Mouse (Mus musculus) heart, postnatal 36 days (tissue): Measurements from ENCODE around the gene Dnm3. TPM values are rescaled to one million over a fixed set of nuclear protein-coding genes. Genes with fewer than 3 reads are reported as not detected.

Experiments
- DNase-seq, 2 experiments: peaks; one replicate each; pipeline ENCODE4 v3.0.0; 2021 to 2022
- intact Hi-C: fragments of 180-260 bp; cut with DNase I; formaldehyde crosslinking; loops from one replicate; pipeline ENCODE4 v1.15.1; 2025
- total RNA-seq, 2 experiments: library from RNA; stranded (reverse); gene quantifications; 2 replicates each; pipeline ENCODE4 v1.2.3; 2021

Gene Dnm3
- total RNA-seq, 2 experiments from 2014 or later = 5.2 to 10.0 TPM

GRCm38 (mm10) chr1:162051710-162052109 lies 426.1 kb downstream of the Dnm3 start:
- no peak for DNase-seq
- intact Hi-C loops = no loop called here

- intact Hi-C loops = no loop called here
- DNase-seq = no peak
These were observed 430.2 kb downstream of the Dnm3 start for GRCm38 (mm10) chr1:162047673-162048072.

DNA sequence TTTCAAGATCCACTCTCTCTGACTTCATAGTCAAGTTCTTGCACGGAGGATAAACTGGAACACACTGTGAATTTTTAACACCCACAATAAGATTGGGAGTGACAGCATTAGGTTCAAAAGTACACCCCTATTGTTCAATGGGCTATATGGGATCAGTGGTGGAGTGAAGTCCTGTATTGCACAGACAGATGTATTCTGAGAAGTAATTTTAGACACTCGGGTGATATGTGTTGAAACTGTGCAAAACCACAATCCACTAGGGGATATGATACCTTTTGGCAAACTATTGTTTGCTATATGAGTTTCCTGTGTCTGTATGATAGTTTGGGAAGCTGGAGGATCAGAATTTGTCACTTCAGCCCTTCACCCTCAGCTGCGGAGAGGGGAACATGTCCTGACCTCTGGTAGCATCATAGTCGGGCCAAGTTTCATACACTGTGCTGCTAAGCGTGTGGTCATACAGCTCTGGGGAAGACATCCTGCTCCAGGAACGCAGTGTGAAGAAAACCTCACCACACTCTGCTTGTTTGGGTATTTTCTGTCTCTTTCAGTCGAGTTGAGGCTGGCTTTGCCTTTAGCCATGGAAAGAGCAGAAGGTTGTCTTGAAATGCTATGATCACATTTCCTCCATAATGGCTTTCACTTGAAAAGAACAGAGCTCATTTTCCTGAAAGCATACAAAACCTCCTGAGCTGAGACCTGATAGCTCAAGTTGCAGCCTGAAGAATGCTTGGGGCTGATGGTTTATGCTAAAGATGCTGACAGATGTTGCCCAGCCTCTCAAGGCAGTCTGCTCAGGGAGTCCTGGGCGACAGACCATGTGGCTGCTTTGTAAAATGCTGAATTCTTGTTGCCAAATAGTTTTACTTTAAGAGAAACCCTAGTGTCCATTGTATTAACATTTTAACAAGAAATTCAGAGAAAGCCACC lies 433.8 kb downstream of the Dnm3 start:
- no peak for DNase-seq
- intact Hi-C loops = no loop called here

DNA sequence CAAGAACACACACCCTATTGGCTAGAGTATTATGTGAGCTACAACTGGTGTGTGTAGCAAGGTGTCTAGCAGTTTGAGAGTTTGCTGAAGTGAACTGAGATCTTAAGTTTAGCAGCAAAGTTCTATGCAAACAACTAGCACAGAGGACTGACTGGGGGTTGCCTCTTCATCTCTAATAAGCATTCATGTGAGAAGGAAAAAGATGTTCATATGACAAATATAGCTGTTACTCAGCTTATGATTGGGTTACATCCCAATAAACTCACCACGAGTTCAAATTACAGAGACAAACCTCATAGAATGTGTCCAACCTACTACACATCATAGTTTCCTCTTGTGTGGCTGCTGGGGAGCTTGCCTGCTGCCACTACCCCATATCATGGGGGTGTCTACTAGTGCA lies 434.6 kb downstream of the Dnm3 start:
- no peak for DNase-seq
- intact Hi-C loops = no loop called here

GRCm38 (mm10) chr1:162042384-162042783 lies 435.4 kb downstream of the Dnm3 start:
- intact Hi-C loops = no loop called here
- DNase-seq = no peak

- intact Hi-C loops = loop anchor here (2.0 kb wide), 1 partner anchor 36 kb away; no protein-coding TSS in a partner anchor
- DNase-seq = peak; percentile 15 to 33
These were observed 437.2 kb downstream of the Dnm3 start for GRCm38 (mm10) chr1:162040490-162041274.

DNA sequence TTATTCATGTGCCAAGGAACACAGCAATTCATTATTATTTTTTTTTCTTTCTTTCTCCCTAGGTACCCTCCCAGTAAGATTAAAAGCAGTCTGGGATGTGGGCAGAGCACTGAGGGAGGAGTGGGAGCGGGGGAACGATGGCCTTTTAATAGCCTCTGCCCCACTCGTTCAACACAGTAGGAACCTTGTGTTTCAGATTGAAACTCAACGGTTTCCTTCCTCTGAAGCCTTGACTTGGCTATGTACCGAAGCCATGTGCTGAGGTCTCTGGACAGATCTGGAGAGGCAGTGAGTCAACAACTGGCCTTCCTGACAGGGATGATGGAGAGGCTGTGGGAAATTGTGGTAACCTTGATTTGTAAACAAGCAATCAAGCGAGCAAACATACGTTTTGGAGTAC lies 438.0 kb downstream of the Dnm3 start:
- DNase-seq = peak; percentile 35 to 38
- intact Hi-C loops = loop anchor here (2.0 kb wide), 2 partner anchors 35 to 53 kb away; no protein-coding TSS in a partner anchor

GRCm38 (mm10) chr1:162039011-162039595 lies 438.7 kb downstream of the Dnm3 start:
- intact Hi-C loops = loop anchor here (2.0 kb wide), 1 partner anchor 54 kb away; no protein-coding TSS in a partner anchor
- peak; percentile 40 to 54 for DNase-seq

- intact Hi-C loops = loop anchor here (2.0 kb wide), 1 partner anchor 54 kb away; no protein-coding TSS in a partner anchor
- peak in 1 of 2 experiments; percentile 21 for DNase-seq
These were observed 439.4 kb downstream of the Dnm3 start for GRCm38 (mm10) chr1:162038431-162038830.

- intact Hi-C loops = loop anchor here (2.0 kb wide), 1 partner anchor 55 kb away; no protein-coding TSS in a partner anchor
These were observed 439.8 kb downstream of the Dnm3 start for GRCm38 (mm10) chr1:162037968-162038421.

GRCm38 (mm10) chr1:162037185-162037765 lies 440.6 kb downstream of the Dnm3 start:
- intact Hi-C loops = no loop called here
- no peak for DNase-seq

More at GRCm38 (mm10) chr1:162037968-162038421, 439.8 kb downstream of the Dnm3 start:
- peak; percentile 65 to 74 for DNase-seq

GRCm38 (mm10) chr1:162036461-162036835 lies 441.4 kb downstream of the Dnm3 start:
- DNase-seq = no peak
- intact Hi-C loops = no loop called here

DNA sequence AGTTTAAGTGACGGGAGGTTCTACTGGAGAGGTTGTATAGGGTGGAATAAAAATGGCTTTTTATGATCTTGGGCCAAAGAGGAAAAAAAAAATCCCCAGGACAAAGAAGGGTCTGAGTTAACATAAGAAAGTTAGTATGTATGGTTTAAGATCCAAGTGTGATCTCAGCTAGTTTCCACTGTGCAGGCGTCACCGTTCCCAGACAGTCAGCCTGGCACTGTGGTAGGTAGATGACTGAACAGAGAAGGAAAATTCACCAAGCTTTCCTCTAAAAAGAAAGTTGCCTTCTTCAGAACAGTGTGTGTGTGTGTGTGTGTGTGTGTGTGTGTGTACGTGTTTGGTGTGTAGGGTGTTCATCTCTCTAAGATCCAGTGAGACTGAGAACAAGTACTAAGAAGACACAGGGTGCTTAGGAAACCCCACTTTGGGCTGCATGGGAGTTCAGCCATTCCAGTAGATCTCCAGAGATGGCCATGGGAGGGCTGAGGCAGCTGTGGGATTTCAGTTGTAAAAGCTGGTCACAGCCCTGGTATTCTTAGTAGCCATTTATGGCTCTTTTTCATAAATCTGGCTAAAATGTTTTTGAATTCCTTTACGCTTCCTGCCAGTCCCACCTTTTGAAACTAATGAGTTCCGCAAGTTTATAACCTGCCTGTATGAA lies 441.9 kb downstream of the Dnm3 start:
- intact Hi-C loops = no loop called here
- no peak for DNase-seq

DNA sequence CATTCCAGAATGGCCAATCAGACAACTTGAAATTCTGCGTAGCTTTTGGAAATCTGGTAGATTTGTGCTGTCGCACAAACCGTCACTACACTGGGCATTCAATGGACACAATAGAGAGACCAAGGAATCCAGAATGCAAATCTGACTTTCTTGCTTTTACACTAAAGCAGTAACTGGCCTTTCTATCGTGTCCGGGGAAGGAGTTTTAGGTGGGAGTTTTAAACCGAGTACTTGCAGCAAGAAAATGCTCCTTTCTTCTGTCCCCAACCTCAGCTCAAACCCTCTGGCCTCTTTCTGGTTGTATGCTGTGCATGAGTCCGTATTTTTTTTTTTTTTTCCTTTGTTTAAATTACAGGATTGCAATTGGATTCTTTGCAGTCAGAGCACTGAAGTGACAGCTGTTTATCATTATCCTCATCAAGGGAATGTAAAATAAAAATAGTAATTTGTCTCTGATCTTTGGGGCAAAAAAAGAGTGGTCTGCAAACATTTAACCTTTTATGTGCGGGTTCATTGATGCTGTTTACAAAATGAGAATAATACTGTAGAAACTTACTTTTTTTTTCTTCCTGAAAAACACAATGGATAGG lies 454.1 kb downstream of the Dnm3 start:
- intact Hi-C loops = no loop called here

GRCm38 (mm10) chr1:162020766-162021165 lies 457.1 kb downstream of the Dnm3 start:
- DNase-seq = no peak
- intact Hi-C loops = no loop called here

More for the DNA sequence above, 454.1 kb downstream of the Dnm3 start:
- no peak for DNase-seq

DNA sequence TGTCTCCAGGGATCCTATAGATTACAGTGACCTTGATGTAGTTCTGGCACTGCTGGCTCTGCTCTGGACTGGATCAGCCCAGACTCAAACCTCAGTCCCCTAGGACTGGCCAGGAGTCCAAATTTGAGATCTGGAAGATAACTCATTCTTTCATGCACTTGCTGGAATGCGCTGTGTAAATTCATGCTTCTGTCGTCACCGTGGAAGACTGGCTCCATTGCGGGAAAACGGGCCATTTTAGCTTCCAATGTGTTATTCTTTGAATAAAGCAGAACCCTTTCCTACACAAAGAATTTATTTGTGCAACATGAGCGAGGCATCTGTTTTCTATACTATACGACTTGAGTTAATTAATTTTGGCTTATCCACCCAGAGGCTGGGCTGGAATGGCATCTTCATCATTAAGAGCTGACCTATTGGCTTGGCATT lies 457.5 kb downstream of the Dnm3 start:
- intact Hi-C loops = no loop called here
- no peak for DNase-seq

DNA sequence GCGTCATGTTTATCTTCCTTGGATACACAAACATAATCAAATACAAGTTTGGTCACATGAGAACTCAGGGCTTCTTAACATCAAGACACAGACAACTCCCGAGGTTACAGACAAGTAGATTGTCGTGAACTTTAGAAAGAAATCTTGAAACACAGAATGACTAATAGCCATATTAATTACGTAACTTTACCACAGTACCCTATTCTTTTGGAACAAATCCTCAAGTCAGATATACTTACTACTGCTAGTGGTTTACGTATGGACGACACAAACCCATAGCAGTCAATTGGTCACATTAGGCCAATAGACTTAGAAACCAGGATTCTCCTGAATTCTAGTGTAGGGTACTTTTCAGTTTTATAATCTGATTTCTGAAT lies 459.2 kb downstream of the Dnm3 start:
- DNase-seq = no peak
- intact Hi-C loops = no loop called here

DNA sequence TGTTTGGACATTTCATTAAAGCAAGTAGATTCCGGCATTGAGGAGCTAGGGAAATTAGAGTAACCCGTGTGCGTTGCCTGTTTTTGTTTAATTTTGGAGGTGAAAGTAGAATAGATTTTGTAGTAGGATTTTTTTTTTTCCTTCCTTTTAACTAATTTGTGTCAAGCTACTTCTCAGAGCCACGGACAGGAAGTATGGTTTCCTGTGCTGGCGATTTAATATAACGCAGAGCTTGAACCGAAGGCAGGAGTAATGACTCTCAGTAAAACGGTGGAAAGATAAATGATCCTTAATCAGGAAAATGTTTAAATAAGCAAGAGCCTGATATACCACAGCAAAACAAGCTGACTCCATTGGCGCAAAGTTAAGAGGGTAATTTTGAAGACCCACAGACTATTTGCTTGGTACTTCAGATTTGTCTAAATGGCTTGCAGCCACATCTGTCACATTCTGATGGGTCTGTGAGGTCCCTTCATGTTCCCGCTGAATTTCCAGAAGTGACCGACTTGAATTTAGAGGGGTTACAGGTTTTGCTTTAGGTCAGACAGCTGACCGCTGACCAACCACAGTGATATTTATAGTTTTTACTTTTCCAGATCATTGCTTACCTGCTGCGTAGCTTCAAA lies 459.7 kb downstream of the Dnm3 start:
- intact Hi-C loops = no loop called here
- DNase-seq = no peak

DNA sequence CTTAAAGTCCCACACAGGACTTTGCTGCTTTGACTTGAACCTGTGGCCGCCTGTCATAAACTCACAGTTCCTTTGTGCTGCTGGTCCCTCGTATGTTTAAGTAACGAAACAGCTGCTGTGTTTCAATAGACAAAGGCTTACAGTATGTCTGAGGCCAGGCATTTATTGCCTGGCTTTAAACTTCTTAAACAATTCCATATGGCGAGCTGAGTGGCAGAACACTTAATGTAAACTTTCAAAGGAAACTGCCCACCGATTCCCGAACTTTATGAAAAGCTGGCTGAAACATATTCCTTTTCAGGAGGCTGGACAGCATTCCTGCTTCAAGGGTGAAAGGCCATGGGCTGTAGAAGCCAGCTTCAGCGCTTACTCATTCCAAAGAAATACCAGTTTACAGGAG lies 460.9 kb downstream of the Dnm3 start:
- DNase-seq = no peak
- intact Hi-C loops = no loop called here
